ENCODE assay signal across 10 mouse cellular contexts in the genomic region with DNA sequence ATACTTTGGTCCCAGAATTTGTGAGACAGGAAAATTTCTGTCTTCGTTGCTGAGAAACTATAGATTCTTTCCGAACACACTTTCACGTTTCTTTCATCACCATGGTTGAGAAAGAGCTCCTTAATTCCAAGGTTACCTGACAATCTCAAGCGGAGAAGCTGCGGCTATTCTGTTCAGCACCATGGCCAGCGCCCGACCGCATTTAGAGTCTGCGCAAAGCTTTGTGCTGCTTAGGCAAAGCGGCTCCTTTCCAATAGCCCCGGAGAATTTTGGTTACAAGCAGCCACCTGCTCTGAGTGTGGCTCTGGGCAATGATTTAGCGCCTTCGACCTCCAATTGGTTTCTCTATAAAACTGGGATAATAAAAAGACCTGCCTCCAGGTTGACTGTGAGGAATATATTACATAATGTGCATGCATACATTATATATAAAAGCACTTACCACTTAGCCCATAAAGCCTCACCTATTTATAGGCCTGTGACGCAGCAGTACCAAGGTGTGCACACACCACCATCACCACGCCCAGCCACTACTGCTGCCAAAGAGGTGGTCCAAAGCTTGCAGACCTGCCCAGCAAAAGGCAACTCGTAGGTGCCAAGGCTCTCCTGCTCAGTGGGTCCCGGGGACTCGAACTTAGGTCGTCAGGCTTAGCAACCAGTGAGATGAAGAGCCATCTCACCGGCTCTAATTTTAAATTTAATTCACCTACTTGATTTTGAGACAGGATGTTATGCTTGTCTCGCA. TPM values are rescaled to one million over a fixed set of nuclear protein-coding genes. Genes with fewer than 3 reads are reported as not detected.
DNase-seq lines count a peak whose midpoint lies in the region; ATAC-seq and TF ChIP-seq lines count a peak whose summit lies in the region.
"Had no signal": no experiment of that assay in that cellular context is flagged by ENCODE, and none has a peak within 500 bp of the region (broad histone marks: within the 10 kb centered on the region; RNA-seq: fewer than 3 reads in every experiment).

No protein-coding gene starts in this region.

- DNase-seq in forebrain, embryonic 10.5 days (ENCODE audit: extremely low spot score, low spot score): peak; percentile 72
- peak; percentile 53 for DNase-seq in right cerebral cortex, postnatal 14 days
- no peak for DNase-seq in right cerebral cortex, adult 18-20 months
- DNase-seq in forelimb bud, embryonic 11.5 days (ENCODE audit: low read depth, low spot score): peak; percentile 81
- DNase-seq in lung, postnatal 0 days (ENCODE audit: low spot score): peak; percentile 74
- peak; percentile 66 for DNase-seq in testis, postnatal 14 days (ENCODE audit: low spot score)
- no peak for DNase-seq in cerebellum, adult 11 months

- ATAC-seq in forebrain, embryonic 15.5 days (replicated peaks): no peak
- ATAC-seq in lung, postnatal 0 days: no peak

- H3K4me2 ChIP-seq in forebrain, embryonic 15.5 days (replicated peaks): no peak overlapping the region
- H3K4me2 ChIP-seq in lung, postnatal 0 days (replicated peaks; ENCODE audit: low read depth, low read length): no peak overlapping the region

- TF ChIP-seq EP300 in lung, postnatal 0 days (IDR thresholded peaks at IDR 0.05): no peak

- H3K9me3 ChIP-seq in forebrain, embryonic 10.5 days: no peaks in the 10 kb centered on the region
- H3K9me3 ChIP-seq in forebrain, embryonic 15.5 days: no peaks in the 10 kb centered on the region
- no peaks in the 10 kb centered on the region for H3K9me3 ChIP-seq in lung, postnatal 0 days (ENCODE audit: low read length)
- H3K9me3 ChIP-seq: megakaryocyte, embryonic 14.5 days had no signal

- H3K27me3 ChIP-seq in forebrain, embryonic 10.5 days (ENCODE audit: poor library complexity, severe bottlenecking): peaks cover 42% of the 10 kb centered on the region
- H3K27me3 ChIP-seq in forebrain, embryonic 15.5 days: peaks cover 27% of the 10 kb centered on the region
- peaks cover 19% of the 10 kb centered on the region for H3K27me3 ChIP-seq in lung, postnatal 0 days (replicated peaks; ENCODE audit: insufficient read depth, low read length)

- H3K4me3 ChIP-seq in forebrain, embryonic 10.5 days: no peak overlapping the region
- H3K4me3 ChIP-seq in forebrain, embryonic 15.5 days: no peak overlapping the region
- H3K4me3 ChIP-seq in lung, postnatal 0 days (ENCODE audit: low read depth, low read length): no peak overlapping the region
- H3K4me3 ChIP-seq: erythroblast, embryonic 14.5 days; megakaryocyte, embryonic 14.5 days had no signal

- TF ChIP-seq CTCF in lung, postnatal 0 days (IDR thresholded peaks at IDR 0.05): no peak

- H3K4me1 ChIP-seq in forebrain, embryonic 10.5 days: peaks cover 3% of the 10 kb centered on the region; the same call in 1 of the 2 replicates
- H3K4me1 ChIP-seq in forebrain, embryonic 15.5 days: peaks cover 6% of the 10 kb centered on the region
- no peaks in the 10 kb centered on the region for H3K4me1 ChIP-seq in lung, postnatal 0 days (ENCODE audit: insufficient read depth, low read depth, low read length)

- 26% methylated on average over 21 of the region's 21 CpGs for WGBS in forebrain, embryonic 10.5 days
- WGBS in forebrain, embryonic 15.5 days: 28% methylated on average over 21 of the region's 21 CpGs
- WGBS in lung, postnatal 0 days: 25% methylated on average over 21 of the region's 21 CpGs

- no peak overlapping the region for H3K9ac ChIP-seq in forebrain, embryonic 15.5 days (replicated peaks)
- H3K9ac ChIP-seq in lung, postnatal 0 days (replicated peaks; ENCODE audit: low read depth): no peak overlapping the region

- H3K36me3 ChIP-seq in forebrain, embryonic 10.5 days (replicated peaks): no peaks in the 10 kb centered on the region
- no peaks in the 10 kb centered on the region for H3K36me3 ChIP-seq in forebrain, embryonic 15.5 days
- H3K36me3 ChIP-seq in lung, postnatal 0 days (ENCODE audit: insufficient read depth, low read length): no peaks in the 10 kb centered on the region

- no peak overlapping the region for H3K27ac ChIP-seq in forebrain, embryonic 10.5 days
- H3K27ac ChIP-seq in forebrain, embryonic 15.5 days (replicated peaks): no peak overlapping the region
- H3K27ac ChIP-seq in lung, postnatal 0 days (ENCODE audit: low read length): no peak overlapping the region

RNA-seq across cellular contexts. Expression of a gene that starts 15.8 kb away (rescaled TPM):
- 5.3 and 5.6 TPM in 2 replicates for polyA plus RNA-seq in forebrain, embryonic 10.5 days (2016; fragmentation: Nextera tagmentation; extraction: Ambion mirVana)
- 11.2 and 12.3 TPM in 2 replicates for polyA plus RNA-seq in forebrain, embryonic 15.5 days (2015; fragmentation: Nextera tagmentation; extraction: Ambion mirVana)
- polyA plus RNA-seq in lung, postnatal 0 days (2015; fragmentation: Nextera tagmentation; extraction: Ambion mirVana): 2.0 and 2.8 TPM in 2 replicates

RNA-seq across cellular contexts. Expression of a gene that starts 23.1 kb away (rescaled TPM):
- 17.3 and 19.5 TPM in 2 replicates for polyA plus RNA-seq in forebrain, embryonic 10.5 days (2016; fragmentation: Nextera tagmentation; extraction: Ambion mirVana)
- 22.1 and 22.5 TPM in 2 replicates for polyA plus RNA-seq in forebrain, embryonic 15.5 days (2015; fragmentation: Nextera tagmentation; extraction: Ambion mirVana)
- polyA plus RNA-seq in lung, postnatal 0 days (2015; fragmentation: Nextera tagmentation; extraction: Ambion mirVana): 17.6 and 20.0 TPM in 2 replicates

RNA-seq across cellular contexts. Expression of a gene that starts 25.3 kb away (rescaled TPM):
- 3.0 and 3.2 TPM in 2 replicates for polyA plus RNA-seq in forebrain, embryonic 10.5 days (2016; fragmentation: Nextera tagmentation; extraction: Ambion mirVana)
- polyA plus RNA-seq in forebrain, embryonic 15.5 days (2015; fragmentation: Nextera tagmentation; extraction: Ambion mirVana): not detected in 2 replicates
- not detected in 2 replicates for polyA plus RNA-seq in lung, postnatal 0 days (2015; fragmentation: Nextera tagmentation; extraction: Ambion mirVana)
- polyA plus RNA-seq: erythroblast, embryonic 14.5 days had no signal

RNA-seq across cellular contexts. Expression of a gene that starts 32.2 kb away (rescaled TPM):
- polyA plus RNA-seq in forebrain, embryonic 10.5 days (2016; fragmentation: Nextera tagmentation; extraction: Ambion mirVana): 29.8 and 32.8 TPM in 2 replicates
- polyA plus RNA-seq in forebrain, embryonic 15.5 days (2015; fragmentation: Nextera tagmentation; extraction: Ambion mirVana): 7.3 and 9.0 TPM in 2 replicates
- 13.1 and 17.2 TPM in 2 replicates for polyA plus RNA-seq in lung, postnatal 0 days (2015; fragmentation: Nextera tagmentation; extraction: Ambion mirVana)

RNA-seq across cellular contexts. Expression of a gene that starts 38.3 kb away (rescaled TPM):
- polyA plus RNA-seq in forebrain, embryonic 10.5 days (2016; fragmentation: Nextera tagmentation; extraction: Ambion mirVana): 82.3 and 90.2 TPM in 2 replicates
- 99.6 and 102 TPM in 2 replicates for polyA plus RNA-seq in forebrain, embryonic 15.5 days (2015; fragmentation: Nextera tagmentation; extraction: Ambion mirVana)
- polyA plus RNA-seq in lung, postnatal 0 days (2015; fragmentation: Nextera tagmentation; extraction: Ambion mirVana): 60.6 and 78.2 TPM in 2 replicates

Comparison
In these comparisons a context has a peak if more than half of its experiments do, and no peak if none do; other contexts are left out.
1. DNase-seq: peak in forebrain, embryonic 10.5 days (single experiment), right cerebral cortex, postnatal 14 days (single experiment), forelimb bud, embryonic 11.5 days (single experiment), lung, postnatal 0 days (single experiment) and testis, postnatal 14 days (single experiment); none in right cerebral cortex, adult 18-20 months (single experiment) and cerebellum, adult 11 months (single experiment).